Mouse (Mus musculus): ENCODE results near the gene Gm5105.

DNA sequence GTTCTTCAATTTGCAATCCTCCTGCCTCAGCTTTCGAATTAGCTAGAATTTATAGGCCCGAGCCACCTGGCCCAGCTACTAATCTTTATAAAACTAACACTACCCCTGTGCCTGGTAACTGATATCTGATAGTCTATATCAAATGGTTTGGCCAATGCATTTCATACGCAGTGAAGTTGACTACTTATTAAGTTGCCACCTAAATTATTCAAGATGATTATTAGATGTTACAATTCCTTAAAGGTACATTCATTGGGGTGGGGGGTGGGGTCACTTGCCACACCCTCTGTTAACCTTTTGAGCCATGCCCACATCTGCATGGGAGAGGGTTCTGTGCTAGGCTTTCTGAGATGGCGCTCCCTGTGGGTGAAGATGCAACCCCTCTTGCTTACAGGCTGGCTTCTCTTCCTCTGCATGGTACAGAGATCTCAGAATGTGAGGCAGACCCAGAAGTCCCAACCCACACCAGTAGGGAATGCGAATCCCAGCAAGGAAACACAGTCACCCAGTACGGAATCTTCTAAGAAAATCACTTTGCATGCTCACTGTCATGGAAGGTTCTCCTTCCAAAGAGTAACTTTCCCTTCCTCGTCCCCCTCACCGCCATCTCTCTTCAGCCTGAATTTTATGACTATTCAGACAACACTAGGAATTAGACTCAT is 67.0 kb downstream of the Gm5105 start:
- TF ChIP-seq CTCF (IDR thresholded peaks at IDR 0.05; ENCODE audit: borderline replicate concordance, insufficient read depth, low read depth, low read length) (no peak), POLR2A (IDR thresholded peaks at IDR 0.05; ENCODE audit: borderline replicate concordance, insufficient read depth, low read length) (no peak)

Measured in cerebellum, adult 2 months (tissue).